Mouse (Mus musculus) liver, embryonic 14.5 days (tissue): ENCODE measurements around the gene Nr5a1.

Experiments
- CTCF ChIP-seq: IDR thresholded peaks from 2 replicates; pipeline ENCODE4 v1.5.1; 2016; ENCODE audit warnings: antibody characterized with exemption, low read depth, control low read depth
- EP300 ChIP-seq: IDR thresholded peaks from 2 replicates; pipeline ENCODE4 v1.6.1; 2016; ENCODE audit warnings: antibody characterized with exemption, low read depth

- TF ChIP-seq CTCF (peak; percentile 36), EP300 (no peak)
These were observed 45.4 kb downstream of the Nr5a1 start for GRCm38 (mm10) chr2:38668802-38669580.
